Mouse (Mus musculus): ENCODE measurements around the gene Frmd4a. TPM values are rescaled to one million over a fixed set of nuclear protein-coding genes. Genes with fewer than 3 reads are reported as not detected.

Frmd4a gene
- polyA plus RNA-seq (2015; fragmentation: Nextera tagmentation; extraction: Ambion mirVana), result 57.3 and 59.6 TPM in 2 replicates

DNA sequence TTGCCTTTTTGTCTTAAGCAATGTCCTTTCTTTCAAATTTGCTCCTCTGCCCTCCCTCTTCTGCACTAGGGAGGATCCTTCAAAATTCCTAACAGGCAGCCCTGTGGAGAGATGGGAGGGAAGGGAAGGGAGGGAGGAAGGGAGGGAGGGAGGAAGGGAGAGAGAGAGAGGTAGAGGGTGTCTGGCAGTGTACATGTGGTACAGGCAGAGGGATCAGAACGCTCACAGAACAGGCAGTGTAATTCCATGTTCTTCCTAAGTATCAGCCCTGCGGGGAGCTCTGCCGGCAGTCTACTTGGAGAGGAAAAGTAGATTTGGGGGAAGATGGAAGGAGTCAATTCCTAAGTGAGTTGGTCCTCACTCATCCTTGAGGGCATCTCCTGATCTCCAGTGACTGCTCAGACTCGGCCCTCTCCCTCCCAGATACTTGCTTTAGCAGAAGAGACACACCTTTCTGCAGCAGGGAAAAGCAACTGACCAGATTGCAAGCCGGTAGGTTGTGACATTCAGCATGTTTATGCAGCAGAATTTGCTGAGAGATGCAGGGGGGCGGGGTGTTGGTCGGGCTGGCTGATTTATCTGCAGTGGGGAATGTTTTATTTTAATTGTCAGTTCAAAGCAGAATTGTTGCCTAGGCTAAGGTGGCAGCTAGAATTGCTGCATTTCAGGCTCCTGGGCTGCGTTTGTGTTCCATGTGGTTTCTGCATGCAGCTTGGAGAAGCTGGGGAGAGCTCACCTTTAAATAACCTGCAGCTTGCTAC is at the start of gene Frmd4a:
Gene Frmd4a, plus strand, starts transcription at position 190 of the 761 bp plus-strand sequence.
- peak within 1 kb of the TSS; percentile 47 for H3K4me2 ChIP-seq
- WGBS, result 47% methylated on average over 8 of the region's 8 CpGs
- H3K9ac ChIP-seq, result peak within 1 kb of the TSS; percentile 60
- no peaks in the 10 kb centered on the region for H3K9me3 ChIP-seq
- H3K27me3 ChIP-seq, result no peaks in the 10 kb centered on the region
- H3K36me3 ChIP-seq, result no peaks in the 10 kb centered on the region
- peak within 1 kb of the TSS; percentile 73 for H3K27ac ChIP-seq
- peak; percentile 56 for ATAC-seq (ENCODE audit: low FRiP score)
- peak within 1 kb of the TSS; percentile 27 for H3K4me3 ChIP-seq
- peaks cover 22% of the 10 kb centered on the region for H3K4me1 ChIP-seq (replicated peaks)

GRCm38 (mm10) chr2:3988876-3989275 is 28.6 kb upstream of the Frmd4a start:
- Histone ChIP-seq H3K4me3 (no peak overlapping the region), H3K9me3 (no peaks in the 10 kb centered on the region), H3K4me1 (replicated peaks) (no peaks in the 10 kb centered on the region), H3K27ac (no peak overlapping the region), H3K4me2 (no peak overlapping the region), H3K9ac (no peak overlapping the region), H3K27me3 (no peaks in the 10 kb centered on the region), H3K36me3 (no peaks in the 10 kb centered on the region)
- WGBS, result 87% methylated on average over 7 of the region's 7 CpGs
- no peak for ATAC-seq (ENCODE audit: low FRiP score)

- WGBS, result 84% methylated on average over 1 of the region's 1 CpGs
- Histone ChIP-seq H3K4me1 (replicated peaks) (no peaks in the 10 kb centered on the region), H3K4me3 (no peak overlapping the region), H3K9me3 (no peaks in the 10 kb centered on the region), H3K4me2 (no peak overlapping the region), H3K36me3 (no peaks in the 10 kb centered on the region), H3K27me3 (no peaks in the 10 kb centered on the region), H3K9ac (no peak overlapping the region), H3K27ac (no peak overlapping the region)
- no peak for ATAC-seq (ENCODE audit: low FRiP score)
Measured at GRCm38 (mm10) chr2:3990431-3990830, 27.1 kb upstream of the Frmd4a start.

DNA sequence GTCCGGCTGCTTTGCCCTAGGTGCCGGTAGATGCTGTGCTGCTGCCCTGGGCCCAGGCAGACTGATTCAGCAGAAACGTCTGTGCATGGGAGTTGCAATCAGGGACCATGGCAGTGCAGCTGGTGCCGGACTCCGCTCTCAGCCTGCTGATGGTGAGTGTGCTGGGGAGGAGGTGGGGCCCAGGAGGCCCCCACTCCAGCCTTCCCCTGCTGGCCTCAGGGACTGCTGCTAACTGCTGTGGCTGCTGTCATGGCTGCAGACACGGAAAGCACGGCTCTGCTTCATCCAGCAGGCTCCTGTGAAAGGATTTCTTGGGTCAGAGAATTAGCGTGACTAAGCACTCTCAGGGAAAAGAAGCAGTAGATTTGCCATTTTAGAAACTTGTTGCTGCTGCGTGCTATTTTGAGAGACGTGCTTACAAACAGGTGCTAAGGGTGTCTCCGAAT is 937 bp downstream of the Frmd4a start:
- no peaks in the 10 kb centered on the region for H3K36me3 ChIP-seq
- peak overlapping the region; percentile 60 for H3K9ac ChIP-seq

DNA sequence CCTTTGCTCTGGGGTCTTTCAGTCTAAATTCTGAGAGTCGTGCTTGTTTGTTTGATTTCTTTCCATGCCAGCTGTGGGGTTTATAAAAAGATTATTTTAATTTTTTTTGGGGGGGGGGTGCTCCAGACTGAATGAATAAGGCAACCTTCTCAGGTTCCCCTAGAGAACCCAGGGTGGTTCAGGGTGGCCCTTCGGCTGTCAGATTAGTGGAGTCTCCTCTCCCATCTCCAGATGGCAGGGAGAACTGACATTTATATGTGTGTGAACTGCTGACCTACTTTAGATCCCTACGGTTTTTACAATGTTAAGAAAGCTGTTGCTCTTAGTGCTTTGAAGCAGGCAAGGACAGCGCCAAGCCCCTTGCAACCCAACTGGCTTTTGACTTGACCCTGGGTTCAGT is 1.4 kb downstream of the Frmd4a start:
- H3K9me3 ChIP-seq, result no peaks in the 10 kb centered on the region
- H3K4me2 ChIP-seq, result peak overlapping the region; percentile 47
- no peaks in the 10 kb centered on the region for H3K27me3 ChIP-seq
- no peak overlapping the region for H3K4me3 ChIP-seq
- H3K36me3 ChIP-seq, result no peaks in the 10 kb centered on the region
- 61% methylated on average over 4 of the region's 4 CpGs for WGBS
- no peak for ATAC-seq (ENCODE audit: low FRiP score)
- no peak overlapping the region for H3K9ac ChIP-seq
- peak overlapping the region; percentile 73; the same call in 1 of the 2 replicates for H3K27ac ChIP-seq
- H3K4me1 ChIP-seq (replicated peaks), result peaks cover 22% of the 10 kb centered on the region

More for the DNA sequence above, 937 bp downstream of the Frmd4a start:
- peak overlapping the region; percentile 27 for H3K4me3 ChIP-seq
- H3K27me3 ChIP-seq, result no peaks in the 10 kb centered on the region
- peak overlapping the region; percentile 47 for H3K4me2 ChIP-seq
- peak overlapping the region; percentile 73 for H3K27ac ChIP-seq
- ATAC-seq (ENCODE audit: low FRiP score), result peak; percentile 88
- H3K9me3 ChIP-seq, result no peaks in the 10 kb centered on the region
- 29% methylated on average over 11 of the region's 11 CpGs for WGBS
- peaks cover 22% of the 10 kb centered on the region for H3K4me1 ChIP-seq (replicated peaks)

DNA sequence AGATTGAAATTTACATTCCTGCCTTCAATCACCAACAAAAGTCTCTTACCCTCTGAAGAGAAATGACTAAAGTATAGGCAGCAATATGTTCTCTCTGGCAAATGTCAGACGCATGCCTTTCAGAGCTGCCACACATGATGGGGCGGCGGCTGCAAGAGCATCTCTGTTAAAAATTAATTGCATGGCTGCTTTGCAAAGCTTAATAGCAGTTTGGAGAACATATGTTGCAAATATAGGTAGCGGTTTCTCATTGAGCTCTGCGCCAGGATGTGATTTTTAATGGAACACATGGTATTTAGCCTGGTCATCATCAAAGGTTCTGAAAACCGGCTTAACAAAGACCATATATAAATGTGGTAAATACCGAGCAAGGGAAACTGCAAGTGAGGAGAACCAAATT is 7.4 kb downstream of the Frmd4a start:
- Histone ChIP-seq H3K9me3 (no peaks in the 10 kb centered on the region), H3K27ac (no peak overlapping the region), H3K9ac (no peak overlapping the region), H3K36me3 (no peaks in the 10 kb centered on the region), H3K27me3 (no peaks in the 10 kb centered on the region), H3K4me2 (no peak overlapping the region), H3K4me1 (replicated peaks) (0 out of 2 replicates have a peak, but pooled peaks cover 7% of the 10 kb centered on the region), H3K4me3 (no peak overlapping the region)
- ATAC-seq (ENCODE audit: low FRiP score), result no peak
- WGBS, result 69% methylated on average over 7 of the region's 7 CpGs

DNA sequence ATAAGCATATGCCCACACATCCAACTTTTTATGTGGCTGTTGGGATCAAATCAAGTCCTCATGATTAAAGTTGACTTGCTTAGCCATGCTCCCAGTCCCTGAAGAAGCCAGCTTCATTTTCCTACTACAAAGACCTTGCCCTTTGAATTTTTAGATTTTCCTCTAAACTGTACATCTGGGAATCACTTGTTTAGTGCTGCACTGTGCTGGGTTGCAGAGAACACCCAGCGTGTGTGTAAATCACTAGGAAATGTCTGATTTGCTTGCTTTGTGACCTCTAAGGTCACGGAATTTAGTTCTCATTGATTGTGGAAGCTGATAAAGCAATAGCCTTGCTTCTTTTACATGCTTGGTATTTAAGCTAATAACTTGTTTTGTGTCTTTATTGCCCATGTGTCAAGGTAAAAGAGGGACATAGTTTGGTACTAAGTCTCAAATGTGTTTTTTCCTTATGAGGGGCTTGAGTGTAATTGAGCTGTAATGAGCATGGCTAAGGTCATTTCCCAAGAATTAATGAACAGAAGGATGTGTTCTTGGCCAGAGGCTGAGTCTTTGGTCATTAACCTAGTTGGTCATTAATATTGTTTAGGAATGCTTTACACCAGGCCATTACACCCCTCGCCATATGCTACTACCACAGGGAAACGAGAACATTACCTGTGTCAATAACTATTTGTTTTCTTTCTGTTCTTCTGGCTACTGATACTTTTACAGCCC is 11.7 kb downstream of the Frmd4a start:
- Histone ChIP-seq H3K4me3 (no peak overlapping the region), H3K9ac (no peak overlapping the region), H3K36me3 (no peaks in the 10 kb centered on the region), H3K4me2 (no peak overlapping the region), H3K4me1 (replicated peaks) (0 out of 2 replicates have a peak, but pooled peaks cover 7% of the 10 kb centered on the region), H3K27me3 (no peaks in the 10 kb centered on the region), H3K9me3 (no peaks in the 10 kb centered on the region), H3K27ac (no peak overlapping the region)
- 77% methylated on average over 4 of the region's 4 CpGs for WGBS
- no peak for ATAC-seq (ENCODE audit: low FRiP score)

DNA sequence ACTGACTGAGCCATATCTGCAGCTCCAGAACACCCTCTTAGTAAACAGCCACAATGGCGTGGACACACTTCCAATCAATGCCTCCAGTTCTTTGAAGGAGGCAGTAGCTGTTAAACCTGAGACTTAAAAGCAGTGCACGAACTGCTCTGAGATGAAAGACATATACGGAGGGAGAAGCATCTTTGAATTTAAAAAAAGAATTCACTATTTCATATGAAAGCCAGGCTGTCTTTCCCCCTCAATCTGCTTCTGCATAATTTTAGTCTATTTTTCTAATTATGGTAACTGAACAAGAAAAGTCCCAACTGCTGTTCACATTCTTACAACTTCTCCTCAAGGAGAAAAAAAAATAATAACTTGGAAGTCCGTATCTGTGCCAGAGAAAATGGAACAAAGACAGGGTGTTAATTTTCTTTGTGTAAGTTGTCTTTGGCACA is 18.7 kb downstream of the Frmd4a start:
- WGBS, result 91% methylated on average over 4 of the region's 4 CpGs
- Histone ChIP-seq H3K27me3 (no peaks in the 10 kb centered on the region), H3K27ac (no peak overlapping the region), H3K9ac (no peak overlapping the region), H3K4me2 (no peak overlapping the region), H3K36me3 (no peaks in the 10 kb centered on the region), H3K4me1 (replicated peaks) (no peaks in the 10 kb centered on the region), H3K9me3 (no peaks in the 10 kb centered on the region), H3K4me3 (no peak overlapping the region)
- ATAC-seq (ENCODE audit: low FRiP score), result no peak

DNA sequence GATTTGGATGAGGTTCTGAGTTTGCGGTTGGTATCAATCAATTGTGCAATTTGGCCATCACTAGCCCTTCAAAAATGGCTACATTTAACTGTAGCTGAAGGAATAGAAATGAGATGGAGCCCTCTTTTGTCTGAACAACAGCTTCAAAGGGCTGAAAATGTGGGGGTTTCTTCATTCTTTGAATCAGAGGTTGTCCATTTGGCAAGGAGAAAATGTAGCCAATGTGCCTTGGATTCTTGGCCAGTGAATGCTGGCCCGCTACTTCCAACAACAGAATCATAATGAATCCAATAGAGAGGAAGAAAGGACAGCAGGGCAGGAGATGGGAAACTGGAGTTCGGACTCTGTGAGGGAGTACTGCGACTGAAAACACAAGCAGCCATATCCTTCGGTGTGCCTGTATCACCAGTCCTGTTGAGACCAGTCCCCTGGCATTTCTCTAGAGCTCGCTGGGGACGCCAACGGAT is 19.2 kb downstream of the Frmd4a start:
- Histone ChIP-seq H3K4me3 (no peak overlapping the region), H3K4me2 (no peak overlapping the region), H3K36me3 (no peaks in the 10 kb centered on the region), H3K27me3 (no peaks in the 10 kb centered on the region), H3K4me1 (replicated peaks) (peaks cover 4% of the 10 kb centered on the region), H3K27ac (no peak overlapping the region), H3K9ac (no peak overlapping the region), H3K9me3 (no peaks in the 10 kb centered on the region)
- WGBS, result 90% methylated on average over 8 of the region's 8 CpGs
- no peak for ATAC-seq (ENCODE audit: low FRiP score)

DNA sequence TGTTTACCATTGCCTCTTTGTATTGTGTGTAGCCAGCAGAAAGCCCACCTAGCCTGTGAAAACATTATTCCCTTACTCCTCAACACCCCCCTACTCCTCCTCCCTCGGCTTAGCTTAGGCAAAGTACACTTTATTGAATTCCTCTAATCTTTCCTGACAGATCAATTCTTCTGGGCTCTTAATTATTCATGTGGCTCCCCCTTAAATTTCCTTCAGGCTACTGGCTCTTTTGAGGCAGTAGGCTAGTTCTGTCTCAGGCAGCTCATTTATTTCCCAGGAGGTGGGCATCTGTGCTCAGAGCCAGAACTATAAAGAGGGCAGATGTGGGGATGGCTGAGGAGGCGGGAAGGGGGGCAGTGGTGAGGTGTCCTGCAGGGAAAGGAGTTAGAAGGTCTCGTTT is 24.5 kb downstream of the Frmd4a start:
- H3K4me2 ChIP-seq, result no peak overlapping the region
- H3K4me1 ChIP-seq (replicated peaks), result peaks cover 13% of the 10 kb centered on the region
- H3K27me3 ChIP-seq, result no peaks in the 10 kb centered on the region
- no peaks in the 10 kb centered on the region for H3K36me3 ChIP-seq
- H3K27ac ChIP-seq, result no peak overlapping the region
- no peaks in the 10 kb centered on the region for H3K9me3 ChIP-seq
- WGBS, result 10% methylated on average over 3 of the region's 3 CpGs
- H3K4me3 ChIP-seq, result no peak overlapping the region
- no peak overlapping the region for H3K9ac ChIP-seq
- ATAC-seq (ENCODE audit: low FRiP score), result peak; percentile 75

GRCm38 (mm10) chr2:4055481-4055880 is 38.0 kb downstream of the Frmd4a start:
- H3K36me3 ChIP-seq, result no peaks in the 10 kb centered on the region
- H3K4me2 ChIP-seq, result no peak overlapping the region
- no peak overlapping the region for H3K27ac ChIP-seq
- H3K27me3 ChIP-seq, result no peaks in the 10 kb centered on the region
- H3K9me3 ChIP-seq, result no peaks in the 10 kb centered on the region
- no peak overlapping the region for H3K9ac ChIP-seq
- H3K4me1 ChIP-seq (replicated peaks), result no peaks in the 10 kb centered on the region
- H3K4me3 ChIP-seq, result no peak overlapping the region
- no peak for ATAC-seq (ENCODE audit: low FRiP score)
- WGBS, result 83% methylated on average over 2 of the region's 2 CpGs

DNA sequence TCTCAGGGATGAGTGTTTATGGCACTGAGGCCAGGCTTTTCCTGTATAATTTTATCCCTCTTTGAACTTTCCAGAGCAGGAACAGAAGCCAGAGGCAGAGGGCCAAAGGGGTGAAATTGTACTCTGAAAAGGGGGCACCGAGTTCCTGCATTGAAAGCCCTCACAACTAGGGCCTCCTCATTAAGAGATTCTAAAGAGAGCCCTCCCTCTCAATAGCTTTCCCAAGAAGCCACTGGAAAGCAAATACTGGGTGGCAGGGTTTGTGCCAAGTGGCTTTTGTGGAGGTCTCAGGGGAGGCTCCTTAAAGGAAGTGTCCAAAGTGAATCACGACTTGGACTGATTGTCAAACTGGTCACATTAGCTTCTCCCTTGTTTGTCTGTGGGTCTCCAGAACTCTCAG is 43.2 kb downstream of the Frmd4a start:
- no peaks in the 10 kb centered on the region for H3K27me3 ChIP-seq
- no peaks in the 10 kb centered on the region for H3K36me3 ChIP-seq
- no peaks in the 10 kb centered on the region for H3K9me3 ChIP-seq
- no peak for ATAC-seq (ENCODE audit: low FRiP score)
- H3K27ac ChIP-seq, result no peak overlapping the region
- H3K4me2 ChIP-seq, result no peak overlapping the region
- no peak overlapping the region for H3K9ac ChIP-seq
- no peaks in the 10 kb centered on the region for H3K4me1 ChIP-seq (replicated peaks)
- H3K4me3 ChIP-seq, result no peak overlapping the region
- WGBS, result 46% methylated on average over 2 of the region's 2 CpGs

Measured in hindbrain, embryonic 13.5 days (tissue).